Comparison of ENCODE assay signal across 26 mouse cellular contexts in the genomic region with DNA sequence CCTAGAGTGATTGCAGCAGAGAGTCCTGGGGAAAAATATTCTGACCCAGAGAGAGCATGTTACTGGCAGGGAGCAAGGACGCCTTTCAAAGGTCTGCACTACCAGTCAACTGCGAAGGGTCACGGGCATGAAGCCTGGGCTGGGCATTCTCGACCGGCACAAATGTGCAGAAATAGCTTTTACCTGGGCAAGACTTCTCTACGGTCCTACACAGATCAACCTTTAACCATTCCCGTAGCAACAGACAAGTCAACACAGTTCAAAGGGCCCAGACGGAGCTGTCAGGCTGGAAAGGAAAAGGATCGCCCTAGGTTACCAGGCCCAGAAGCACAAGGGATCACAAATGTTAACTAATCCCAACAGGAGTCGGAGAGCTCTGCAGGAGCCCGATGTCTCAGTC. TPM values are rescaled to one million over a fixed set of nuclear protein-coding genes. Genes with fewer than 3 reads are reported as not detected.
DNase-seq lines count a peak whose midpoint lies in the region; ATAC-seq lines count a peak whose summit lies in the region.
"Had no signal": no experiment of that assay in that cellular context is flagged by ENCODE, and none has a peak within 500 bp of the region (broad histone marks: within the 10 kb centered on the region; RNA-seq: fewer than 3 reads in every experiment).

No protein-coding gene starts in this region.

- no peak for ATAC-seq in kidney, embryonic 14.5 days (ENCODE audit: low FRiP score, low TSS enrichment)
- ATAC-seq: forebrain, embryonic 13.5 days; midbrain, embryonic 15.5 days had no signal

- DNase-seq in kidney, adult 11 months = peak; percentile 74
- peak; percentile 65 to 74 for DNase-seq in kidney, adult 8-10 months
- peak; percentile 34 for DNase-seq in kidney, postnatal 10 days
- DNase-seq in thymus, postnatal 4 days = no peak
- no peak for DNase-seq in spleen, postnatal 10 days (ENCODE audit: low spot score in 2 of 2)
- no peak for DNase-seq in cerebellum, adult 8-10 months
- DNase-seq: adrenal gland, adult 8-10 months; cerebellum, adult 2 months; cerebellum, postnatal 25 days; gastrocnemius, adult 2 months; gastrocnemius, postnatal 36 days; heart, adult 18-20 months; heart, postnatal 36 days; layer of hippocampus, postnatal 36 days; liver; right cerebral cortex, adult 18-20 months; right cerebral cortex, postnatal 4 days had no signal

- no peaks in the 10 kb centered on the region; the same call in 1 of the 2 replicates for H3K36me3 ChIP-seq in kidney, embryonic 14.5 days (ENCODE audit: control insufficient read depth, insufficient read depth, low read length)

- no peak overlapping the region for H3K9ac ChIP-seq in kidney, embryonic 14.5 days (ENCODE audit: low read depth, low read length)
- H3K9ac ChIP-seq: forebrain, embryonic 13.5 days; hindbrain, embryonic 12.5 days; lung, embryonic 15.5 days; midbrain, embryonic 15.5 days had no signal

- no peaks in the 10 kb centered on the region for H3K27me3 ChIP-seq in kidney, embryonic 14.5 days (ENCODE audit: control insufficient read depth, insufficient read depth, low read length)
- H3K27me3 ChIP-seq: forebrain, embryonic 13.5 days; hindbrain, embryonic 12.5 days; lung, embryonic 15.5 days; midbrain, embryonic 15.5 days had no signal

- H3K27ac ChIP-seq in kidney, embryonic 14.5 days (ENCODE audit: low read depth, low read length) = no peak overlapping the region
- H3K27ac ChIP-seq: forebrain, embryonic 13.5 days; gastrocnemius, adult 2 months; hindbrain, embryonic 12.5 days; lung, embryonic 15.5 days; midbrain, embryonic 10.5 days; midbrain, embryonic 15.5 days had no signal

- no peak overlapping the region for H3K4me2 ChIP-seq in kidney, embryonic 14.5 days (replicated peaks; ENCODE audit: low read depth, low read length)
- H3K4me2 ChIP-seq: forebrain, embryonic 13.5 days; heart, embryonic 11.5 days; hindbrain, embryonic 12.5 days; lung, embryonic 15.5 days; midbrain, embryonic 15.5 days had no signal

- H3K4me1 ChIP-seq in kidney, embryonic 14.5 days (ENCODE audit: control insufficient read depth, insufficient read depth, low read length) = no peaks in the 10 kb centered on the region
- H3K4me1 ChIP-seq: forebrain, embryonic 13.5 days; hindbrain, embryonic 12.5 days; midbrain, embryonic 10.5 days; midbrain, embryonic 15.5 days had no signal

- H3K4me3 ChIP-seq in kidney, embryonic 14.5 days (ENCODE audit: low read length) = no peak overlapping the region
- H3K4me3 ChIP-seq: forebrain, embryonic 13.5 days; gastrocnemius, adult 2 months; hindbrain, embryonic 12.5 days; lung, embryonic 15.5 days; midbrain, embryonic 10.5 days; midbrain, embryonic 15.5 days had no signal

- no peaks in the 10 kb centered on the region for H3K9me3 ChIP-seq in kidney, embryonic 14.5 days (ENCODE audit: control insufficient read depth, low read length)
- H3K9me3 ChIP-seq: forebrain, embryonic 13.5 days; G1E; hindbrain, embryonic 12.5 days; lung, embryonic 15.5 days; midbrain, embryonic 10.5 days; midbrain, embryonic 15.5 days had no signal

- WGBS in kidney, embryonic 14.5 days = 71% methylated on average over 11 of the region's 11 CpGs

RNA-seq across cellular contexts. Expression of a gene that starts 30.7 kb away (rescaled TPM):
- polyA plus RNA-seq in kidney, embryonic 14.5 days (2014; fragmentation: Nextera tagmentation; extraction: Ambion mirVana) = 17.9 and 25.4 TPM in 2 replicates

RNA-seq across cellular contexts. Expression of a gene that starts 37.1 kb away (rescaled TPM):
- polyA plus RNA-seq in kidney, embryonic 14.5 days (2014; fragmentation: Nextera tagmentation; extraction: Ambion mirVana) = 0.32 and 0.39 TPM in 2 replicates
- polyA plus RNA-seq: G1E; liver, embryonic 16.5 days had no signal

Comparison
In these comparisons a context has a peak if more than half of its experiments do, and no peak if none do; other contexts are left out.
1. DNase-seq: peak in kidney, adult 11 months (single experiment), kidney, adult 8-10 months (2 of 2) and kidney, postnatal 10 days (single experiment); none in thymus, postnatal 4 days (single experiment), spleen, postnatal 10 days (0 of 2) and cerebellum, adult 8-10 months (single experiment).